Mouse (Mus musculus) stomach, postnatal 0 days (tissue): ENCODE measurements around the gene Btbd10.

Source experiments
- CTCF ChIP-seq: IDR thresholded peaks from 2 replicates; pipeline ENCODE4 v1.5.1; 2016; ENCODE audit warnings: antibody characterized with exemption, low read depth, mild to moderate bottlenecking, moderate library complexity
- EP300 ChIP-seq: optimal IDR thresholded peaks from 2 replicates; pipeline ENCODE3; 2016; ENCODE audit warnings: antibody characterized with exemption

- TF ChIP-seq CTCF (no peak), EP300 (no peak)
Measured at GRCm38 (mm10) chr7:113367440-113367839, 1.8 kb downstream of the Btbd10 start.
